In genomic region chr17:65794096-65794850, GRCm38 (mm10) we compare ENCODE assay signal across 29 mouse cellular contexts. TPM values are rescaled to one million over a fixed set of nuclear protein-coding genes. Genes with fewer than 3 reads are reported as not detected.
DNase-seq lines count a peak whose midpoint lies in the region; ATAC-seq and TF ChIP-seq lines count a peak whose summit lies in the region.
"Had no signal": no experiment of that assay in that cellular context is flagged by ENCODE, and none has a peak within 500 bp of the region (broad histone marks: within the 10 kb centered on the region; RNA-seq: fewer than 3 reads in every experiment).

No protein-coding gene starts in this region.

- H3K9me3 ChIP-seq in forebrain, embryonic 15.5 days = no peaks in the 10 kb centered on the region
- H3K9me3 ChIP-seq in forebrain, postnatal 0 days (ENCODE audit: low read length) = no peaks in the 10 kb centered on the region
- H3K9me3 ChIP-seq: embryonic facial prominence, embryonic 12.5 days; G1E; heart, embryonic 15.5 days; hindbrain, embryonic 10.5 days; hindbrain, embryonic 13.5 days; intestine, embryonic 15.5 days had no signal

- H3K4me2 ChIP-seq in forebrain, embryonic 15.5 days (replicated peaks) = no peak overlapping the region
- no peak overlapping the region for H3K4me2 ChIP-seq in forebrain, postnatal 0 days (ENCODE audit: low read depth)
- H3K4me2 ChIP-seq: embryonic facial prominence, embryonic 12.5 days; heart, embryonic 11.5 days; heart, embryonic 15.5 days; hindbrain, embryonic 13.5 days; intestine, embryonic 15.5 days had no signal

- DNase-seq in forebrain, postnatal 0 days = no peak
- DNase-seq in urinary bladder, postnatal 14 days (ENCODE audit: low spot score) = peak; percentile 22
- no peak for DNase-seq in urinary bladder, adult 2 months (ENCODE audit: low spot score)
- DNase-seq in R1 (ENCODE audit: low read depth, low spot score) = peak; percentile 54
- no peak for DNase-seq in retina, postnatal 1 day
- DNase-seq: adrenal gland, adult 8-10 months; adrenal gland, postnatal 25 days; cerebellum, adult 11-12 months; cerebellum, adult 8-10 months; cerebellum, postnatal 14 days; gastrocnemius, postnatal 10 days; gastrocnemius, postnatal 36 days; heart, postnatal 10 days; heart, postnatal 36 days; kidney, adult 11 months had no signal

- H3K9ac ChIP-seq in forebrain, embryonic 15.5 days (replicated peaks) = no peak overlapping the region
- H3K9ac ChIP-seq in forebrain, postnatal 0 days = no peak overlapping the region
- H3K9ac ChIP-seq: embryonic facial prominence, embryonic 12.5 days; heart, embryonic 15.5 days; hindbrain, embryonic 13.5 days; intestine, embryonic 15.5 days had no signal

- ATAC-seq in forebrain, embryonic 15.5 days (replicated peaks) = 0 out of 2 replicates have a peak, but pooled peaks have one; percentile 16
- ATAC-seq in forebrain, postnatal 0 days = no peak
- ATAC-seq: activated CD4-positive, CD25-positive, alpha-beta regulatory T cell, adult 4 months; CD4-positive, CD25-positive, alpha-beta regulatory T cell, adult 4 months; forebrain, embryonic 14.5 days; hindbrain, embryonic 16.5 days; intestine, embryonic 15.5 days had no signal

- no peak overlapping the region for H3K27ac ChIP-seq in forebrain, embryonic 15.5 days (replicated peaks)
- no peak overlapping the region for H3K27ac ChIP-seq in forebrain, postnatal 0 days (ENCODE audit: low read depth, low read length)
- H3K27ac ChIP-seq: embryonic facial prominence, embryonic 12.5 days; heart, embryonic 15.5 days; hindbrain, embryonic 10.5 days; hindbrain, embryonic 13.5 days; intestine, embryonic 15.5 days had no signal

- no peaks in the 10 kb centered on the region for H3K27me3 ChIP-seq in forebrain, embryonic 15.5 days
- H3K27me3 ChIP-seq in forebrain, postnatal 0 days (ENCODE audit: insufficient read depth, low read length) = no peaks in the 10 kb centered on the region
- H3K27me3 ChIP-seq: embryonic facial prominence, embryonic 12.5 days; heart, embryonic 15.5 days; hindbrain, embryonic 13.5 days; intestine, embryonic 15.5 days; Patski had no signal

- TF ChIP-seq CTCF in forebrain, postnatal 0 days (IDR thresholded peaks at IDR 0.05; ENCODE audit: low read depth) = no peak

- H3K4me3 ChIP-seq in forebrain, embryonic 15.5 days = no peak overlapping the region
- H3K4me3 ChIP-seq in forebrain, postnatal 0 days (ENCODE audit: low read depth, low read length) = no peak overlapping the region
- H3K4me3 ChIP-seq: embryonic facial prominence, embryonic 12.5 days; erythroblast, embryonic 14.5 days; heart, embryonic 15.5 days; hindbrain, embryonic 10.5 days; hindbrain, embryonic 13.5 days; intestine, embryonic 15.5 days had no signal

- no peaks in the 10 kb centered on the region for H3K36me3 ChIP-seq in forebrain, embryonic 15.5 days
- no peaks in the 10 kb centered on the region; the same call in 1 of the 2 replicates for H3K36me3 ChIP-seq in forebrain, postnatal 0 days (ENCODE audit: insufficient read depth)

- WGBS in forebrain, embryonic 15.5 days = 90% methylated on average over 13 of the region's 13 CpGs
- 89% methylated on average over 13 of the region's 13 CpGs for WGBS in forebrain, postnatal 0 days

- H3K4me1 ChIP-seq in forebrain, embryonic 15.5 days = peaks cover 3% of the 10 kb centered on the region; the same call in 1 of the 2 replicates
- H3K4me1 ChIP-seq in forebrain, postnatal 0 days (ENCODE audit: insufficient read depth) = no peaks in the 10 kb centered on the region
- H3K4me1 ChIP-seq: embryonic facial prominence, embryonic 12.5 days; intestine, embryonic 15.5 days had no signal

RNA-seq across cellular contexts. Expression of gene Ppp4r1, which starts 11.9 kb away (rescaled TPM):
- 43.4 and 45.2 TPM in 2 replicates for polyA plus RNA-seq in forebrain, embryonic 15.5 days (2015; fragmentation: Nextera tagmentation; extraction: Ambion mirVana)
- total RNA-seq in forebrain, postnatal 0 days (2014; rRNA removed) = 51.0 and 59.2 TPM in 2 replicates
- 20.7 and 28.7 TPM in 2 replicates for polyA plus RNA-seq in forebrain, postnatal 0 days (2015; fragmentation: Nextera tagmentation; extraction: Ambion mirVana)
- polyA plus RNA-seq in urinary bladder, adult 2 months (2012; rRNA removed) = 37.1 and 37.8 TPM in 2 replicates

RNA-seq across cellular contexts. Expression of gene Rab31, which starts 21.7 kb away (rescaled TPM):
- 71.8 and 75.5 TPM in 2 replicates for polyA plus RNA-seq in forebrain, embryonic 15.5 days (2015; fragmentation: Nextera tagmentation; extraction: Ambion mirVana)
- total RNA-seq in forebrain, postnatal 0 days (2014; rRNA removed) = 92.8 and 110 TPM in 2 replicates
- 74.0 and 79.3 TPM in 2 replicates for polyA plus RNA-seq in forebrain, postnatal 0 days (2015; fragmentation: Nextera tagmentation; extraction: Ambion mirVana)
- 34.2 and 35.0 TPM in 2 replicates for polyA plus RNA-seq in urinary bladder, adult 2 months (2012; rRNA removed)
- polyA plus RNA-seq: erythroblast, embryonic 14.5 days had no signal

Comparison
In these comparisons a context has a peak if more than half of its experiments do, and no peak if none do; other contexts are left out.
1. DNase-seq: peak in urinary bladder, postnatal 14 days (single experiment) and R1 (single experiment); none in forebrain, postnatal 0 days (single experiment), urinary bladder, adult 2 months (single experiment) and retina, postnatal 1 day (single experiment).